Mouse (Mus musculus) liver, embryonic 14.5 days (tissue): ENCODE measurements around the gene Traf3ip3. TPM values are rescaled to one million over a fixed set of nuclear protein-coding genes. Genes with fewer than 3 reads are reported as not detected.

Source experiments
- ATAC-seq: fragments of 200-750 bp; cut with Nextera tagmentation; 2 replicates; pipeline ENCODE4 v1.8.0; 2017; ENCODE audit warnings: moderate number of reproducible peaks, mild to moderate bottlenecking, moderate library complexity; ENCODE audit not compliant: insufficient read depth
- DNase-seq, 3 experiments: peaks; one replicate each; pipeline ENCODE4 v3.0.0-alpha.2; 2012 to 2013; ENCODE audit warnings: low read depth in 3 of 3, low spot score in 3 of 3
- H3K27ac ChIP-seq: fragments of 300-500 bp; sonication (generic); 2 replicates; pipeline ENCODE4 v1.5.1; 2014; ENCODE audit warnings: moderate library complexity, mild to moderate bottlenecking, control low read depth, inconsistent platforms
- H3K27me3 ChIP-seq: fragments of 300-500 bp; sonication (generic); 2 replicates; pipeline ENCODE4 v1.6.1; 2014; ENCODE audit warnings: mild to moderate bottlenecking, low read length, moderate library complexity; ENCODE audit not compliant: control insufficient read depth, insufficient read depth
- H3K36me3 ChIP-seq: fragments of 300-500 bp; sonication (generic); replicated peaks from 2 replicates; pipeline ENCODE4 v1.6.1; 2014; ENCODE audit warnings: low read depth; ENCODE audit not compliant: control insufficient read depth, insufficient read depth
- H3K4me1 ChIP-seq, 2 experiments: fragments of 200-500 bp in 1 of 2; fragments of 300-500 bp in 1 of 2; sonication (generic) in 1 of 2; replicated peaks; 2 replicates each; pipeline ENCODE4 v1.6.1; 2012 to 2014; ENCODE audit warnings: antibody characterized with exemption in 1 of 2, inconsistent platforms in 1 of 2, low read length in 1 of 2; ENCODE audit not compliant: control insufficient read depth in 2 of 2, insufficient read depth in 2 of 2
- H3K4me2 ChIP-seq: fragments of 300-500 bp; sonication (generic); 2 replicates; pipeline ENCODE4 v1.6.1; 2014; ENCODE audit warnings: low read depth, mild to moderate bottlenecking, control low read depth, moderate library complexity
- H3K4me3 ChIP-seq, 2 experiments: fragments of 200-500 bp in 1 of 2; fragments of 300-500 bp in 1 of 2; sonication (generic) in 1 of 2; 2 replicates each; pipeline ENCODE4 v1.5.1; 2012 to 2014; ENCODE audit warnings: low read depth in 2 of 2, low read length in 2 of 2, mild to moderate bottlenecking in 2 of 2, control low read depth in 1 of 2, inconsistent platforms in 1 of 2, moderate library complexity in 1 of 2; ENCODE audit not compliant: insufficient read depth in 1 of 2
- H3K9ac ChIP-seq: fragments of 300-500 bp; sonication (generic); replicated peaks from 2 replicates; pipeline ENCODE4 v1.6.1; 2014; ENCODE audit warnings: mild to moderate bottlenecking, control low read depth, moderate library complexity
- H3K9me3 ChIP-seq: fragments of 300-500 bp; sonication (generic); 2 replicates; pipeline ENCODE4 v1.6.1; 2016; ENCODE audit warnings: low read length, mixed read lengths; ENCODE audit not compliant: control insufficient read depth
- CTCF ChIP-seq: IDR thresholded peaks from 2 replicates; pipeline ENCODE4 v1.5.1; 2016; ENCODE audit warnings: antibody characterized with exemption, low read depth, control low read depth
- EP300 ChIP-seq: IDR thresholded peaks from 2 replicates; pipeline ENCODE4 v1.6.1; 2016; ENCODE audit warnings: antibody characterized with exemption, low read depth
- WGBS: fragments of 180-500 bp; shearing (Covaris S2); extraction: QIAGEN DNeasy Blood & Tissue Kit; methylation state at CpG from one replicate; pipeline ENCODE4 v1.1.7; 2014; ENCODE audit not compliant: insufficient replicate concordance; 5-methylcytosine and 5-hydroxymethylcytosine counted together
- polyA plus RNA-seq, 2 experiments: library from polyadenylated mRNA; depleted of rRNA in 1 of 2; stranded (reverse) in 1 of 2; unstranded in 1 of 2; fragments of >200 nt; fragmentation: Nextera tagmentation in 1 of 2; extraction: Ambion mirVana in 1 of 2; gene quantifications; 2 replicates each; pipeline versions ENCODE4 v1.2.1 to v1.2.3; 2012 to 2014

The Traf3ip3 gene
- polyA plus RNA-seq, 2 experiments, result 4.9 to 5.1 TPM

- Histone ChIP-seq H3K9me3 (no peaks in the 10 kb centered on the region), H3K27me3 (peaks cover 16% of the 10 kb centered on the region), H3K4me1 (peaks cover 3 to 30% of the 10 kb centered on the region in 2 experiments; a peak in 3 of 4 replicates), H3K36me3 (no peaks in the 10 kb centered on the region), H3K9ac (no peak overlapping the region), H3K4me2 (no peak overlapping the region), H3K4me3 (no peak overlapping the region), H3K27ac (no peak overlapping the region)
- no peak for ATAC-seq
- 64% methylated on average over 8 of the region's 8 CpGs for WGBS
- DNase-seq, result no peak
- TF ChIP-seq CTCF, result no peak
These were observed 44.4 kb downstream of the Traf3ip3 start for GRCm38 (mm10) chr1:193157111-193157492.

GRCm38 (mm10) chr1:193156316-193157110 is 45.0 kb downstream of the Traf3ip3 start:
- Histone ChIP-seq H3K9me3 (no peaks in the 10 kb centered on the region), H3K4me3 (no peak overlapping the region), H3K27me3 (peaks cover 19% of the 10 kb centered on the region), H3K27ac (no peak overlapping the region), H3K36me3 (no peaks in the 10 kb centered on the region), H3K4me2 (no peak overlapping the region), H3K9ac (no peak overlapping the region), H3K4me1 (peaks cover 3 to 30% of the 10 kb centered on the region in 2 experiments; a peak in 3 of 4 replicates)
- WGBS, result 27% methylated on average over 15 of the region's 15 CpGs
- TF ChIP-seq EP300 (no peak), CTCF (no peak)
- ATAC-seq (no peak), DNase-seq (no peak)

- no peak for TF ChIP-seq EP300
- no peak for TF ChIP-seq CTCF
- peak overlapping the region; percentile 13 to 21; a peak in 3 of 4 replicates for H3K4me3 ChIP-seq
- no peak for ATAC-seq
- H3K27me3 ChIP-seq, result peaks cover 20% of the 10 kb centered on the region
- no peaks in the 10 kb centered on the region for H3K9me3 ChIP-seq
- H3K4me2 ChIP-seq, result peak overlapping the region; percentile 42
- H3K9ac ChIP-seq, result no peak overlapping the region
- no peak overlapping the region for H3K27ac ChIP-seq
- H3K4me1 ChIP-seq, result peaks cover 0 to 13% of the 10 kb centered on the region in 2 experiments; a peak in 1 of 4 replicates
- no peak for DNase-seq
- H3K36me3 ChIP-seq, result no peaks in the 10 kb centered on the region
- WGBS, result 51% methylated on average over 16 of the region's 16 CpGs
These were observed 47.9 kb downstream of the Traf3ip3 start for GRCm38 (mm10) chr1:193153561-193153960.

GRCm38 (mm10) chr1:193152872-193153271 is 48.6 kb downstream of the Traf3ip3 start, which contains the start of gene Irf6:
TSS of gene Irf6 (plus strand) at chr1:193153111.
- H3K27ac ChIP-seq, result no peak within 1 kb of the TSS
- no peak within 1 kb of the TSS for H3K9ac ChIP-seq
- peak within 1 kb of the TSS; percentile 42 for H3K4me2 ChIP-seq
- H3K27me3 ChIP-seq, result peaks cover 20% of the 10 kb centered on the region
- no peak for TF ChIP-seq CTCF
- TF ChIP-seq EP300, result no peak
- 5% methylated on average over 30 of the region's 30 CpGs for WGBS
- H3K9me3 ChIP-seq, result no peaks in the 10 kb centered on the region
- peak within 1 kb of the TSS; percentile 13 to 21 for H3K4me3 ChIP-seq
- DNase-seq (peak in 1 of 3 experiments; percentile 44), ATAC-seq (peak; percentile 83)
- no peaks in the 10 kb centered on the region for H3K36me3 ChIP-seq
- peaks cover 0 to 13% of the 10 kb centered on the region in 2 experiments; a peak in 1 of 4 replicates for H3K4me1 ChIP-seq

- 27% methylated on average over 7 of the region's 7 CpGs for WGBS
These were observed 50.4 kb downstream of the Traf3ip3 start for GRCm38 (mm10) chr1:193151134-193151533.

More at GRCm38 (mm10) chr1:193151134-193151533, 50.4 kb downstream of the Traf3ip3 start:
- ATAC-seq (no peak), DNase-seq (no peak)
- TF ChIP-seq EP300 (no peak), CTCF (no peak)
- H3K27ac ChIP-seq, result no peak overlapping the region
- no peaks in the 10 kb centered on the region for H3K36me3 ChIP-seq
- H3K4me2 ChIP-seq, result no peak overlapping the region
- no peak overlapping the region for H3K9ac ChIP-seq
- peaks cover 0 to 2% of the 10 kb centered on the region in 2 experiments; a peak in 1 of 4 replicates for H3K4me1 ChIP-seq
- H3K4me3 ChIP-seq, result no peak overlapping the region
- H3K9me3 ChIP-seq, result no peaks in the 10 kb centered on the region
- peaks cover 20% of the 10 kb centered on the region for H3K27me3 ChIP-seq
